Mouse (Mus musculus) cerebellum, adult 8-10 months (tissue): ENCODE measurements around the gene Polr2i.
"Not testable (repeated sequence)": the region's sequence is repeated elsewhere in the genome, so short reads cannot be mapped to it uniquely, and the experiment has no call there.

Experiments used
- DNase-seq: peaks from one replicate; pipeline ENCODE4 v3.0.0; 2022

Gene Polr2i

GRCm38 (mm10) chr7:30231669-30232454 is at the start of gene Polr2i, which contains the start of gene Tbcb:
Gene Polr2i (plus strand): TSS chr7:30231948.
Gene Tbcb (minus strand): TSS chr7:30232272.
- DNase-seq: peak; percentile 98

GRCm38 (mm10) chr7:30183189-30183588 is 48.6 kb upstream of the Polr2i start:
- DNase-seq: not testable (repeated sequence)

- DNase-seq: peak; percentile 64
Measured at GRCm38 (mm10) chr7:30183879-30184289, 47.9 kb upstream of the Polr2i start, which contains the start of gene Cox7a1. Gene Cox7a1 (plus strand): TSS chr7:30184144.

GRCm38 (mm10) chr7:30184641-30185348 is 47.0 kb upstream of the Polr2i start:
- no peak for DNase-seq

GRCm38 (mm10) chr7:30188344-30189115 is 43.2 kb upstream of the Polr2i start:
- DNase-seq: no peak

- DNase-seq: no peak
Measured at GRCm38 (mm10) chr7:30189116-30189491, 42.6 kb upstream of the Polr2i start.

- DNase-seq: no peak
Measured at GRCm38 (mm10) chr7:30192088-30192487, 39.7 kb upstream of the Polr2i start.

- DNase-seq: no peak
Measured at GRCm38 (mm10) chr7:30193013-30193412, 38.7 kb upstream of the Polr2i start.

- DNase-seq: peak; percentile 82
Measured at GRCm38 (mm10) chr7:30193581-30194100, 38.1 kb upstream of the Polr2i start.

- DNase-seq: peak; percentile 52
Measured at GRCm38 (mm10) chr7:30194101-30194831, 37.5 kb upstream of the Polr2i start.

GRCm38 (mm10) chr7:30194884-30195283 is 36.9 kb upstream of the Polr2i start:
- peak; percentile 93 for DNase-seq

- DNase-seq: no peak
Measured at GRCm38 (mm10) chr7:30195461-30195860, 36.3 kb upstream of the Polr2i start.

- no peak for DNase-seq
Measured at GRCm38 (mm10) chr7:30196171-30196570, 35.6 kb upstream of the Polr2i start.

- no peak for DNase-seq
Measured at GRCm38 (mm10) chr7:30197592-30198129, 34.1 kb upstream of the Polr2i start.

- DNase-seq: peak; percentile 67
Measured at GRCm38 (mm10) chr7:30198481-30198971, 33.2 kb upstream of the Polr2i start, which contains the start of gene Capns1. Gene Capns1 (minus strand): TSS chr7:30198811.

GRCm38 (mm10) chr7:30199498-30200139 is 32.1 kb upstream of the Polr2i start:
- DNase-seq: peak; percentile 14

GRCm38 (mm10) chr7:30200200-30200599 is 31.5 kb upstream of the Polr2i start:
- DNase-seq: peak; percentile 12

GRCm38 (mm10) chr7:30200661-30201060 is 31.1 kb upstream of the Polr2i start:
- not testable (repeated sequence) for DNase-seq

- DNase-seq: peak; percentile 59
Measured at GRCm38 (mm10) chr7:30202895-30203690, 28.7 kb upstream of the Polr2i start.

GRCm38 (mm10) chr7:30204380-30204779 is 27.4 kb upstream of the Polr2i start:
- no peak for DNase-seq
